Mouse (Mus musculus): ENCODE results near the gene Gm11214.

GRCm38 (mm10) chr4:63639842-63640241 is 23.3 kb downstream of the Gm11214 start:
- TF ChIP-seq GATA1 (IDR thresholded peaks at IDR 0.05; ENCODE audit: low read length): no peak
- TF ChIP-seq TAL1 (IDR thresholded peaks at IDR 0.05; ENCODE audit: low read length): no peak
